In genomic region chr1:92060532-92061064, GRCm38 (mm10) we compare ENCODE assay signal across 20 mouse cellular contexts.
DNase-seq lines count a peak whose midpoint lies in the region; ATAC-seq lines count a peak whose summit lies in the region.
"Had no signal": no experiment of that assay in that cellular context is flagged by ENCODE, and none has a peak within 500 bp of the region (broad histone marks: within the 10 kb centered on the region; RNA-seq: fewer than 3 reads in every experiment).

No protein-coding gene starts in this region.

- no peaks in the 10 kb centered on the region for H3K36me3 ChIP-seq in hindbrain, embryonic 15.5 days
- H3K36me3 ChIP-seq in hindbrain, embryonic 13.5 days: no peaks in the 10 kb centered on the region; the same call in 1 of the 2 replicates
- no peaks in the 10 kb centered on the region for H3K36me3 ChIP-seq in neural tube, embryonic 13.5 days
- H3K36me3 ChIP-seq: embryonic facial prominence, embryonic 13.5 days; forebrain, embryonic 12.5 days; heart, embryonic 12.5 days had no signal

- no peak for ATAC-seq in hindbrain, embryonic 15.5 days (ENCODE audit: low FRiP score, low read depth)
- no peak for ATAC-seq in hindbrain, embryonic 13.5 days (ENCODE audit: low FRiP score)
- no peak for ATAC-seq in neural tube, embryonic 13.5 days (ENCODE audit: low read depth)
- ATAC-seq: activated CD4-positive, CD25-positive, alpha-beta regulatory T cell, adult 4 months; Patski had no signal

- no peak overlapping the region for H3K9ac ChIP-seq in hindbrain, embryonic 15.5 days
- no peak overlapping the region for H3K9ac ChIP-seq in hindbrain, embryonic 13.5 days
- H3K9ac ChIP-seq in neural tube, embryonic 13.5 days: no peak overlapping the region
- H3K9ac ChIP-seq: embryonic facial prominence, embryonic 13.5 days; forebrain, embryonic 12.5 days; forebrain, postnatal 0 days; heart, embryonic 12.5 days had no signal

- H3K4me1 ChIP-seq in hindbrain, embryonic 15.5 days (replicated peaks): peaks cover 34% of the 10 kb centered on the region
- peaks cover 53% of the 10 kb centered on the region for H3K4me1 ChIP-seq in hindbrain, embryonic 13.5 days (replicated peaks)
- peaks cover 55% of the 10 kb centered on the region for H3K4me1 ChIP-seq in neural tube, embryonic 13.5 days (replicated peaks)

- no peak overlapping the region for H3K4me3 ChIP-seq in hindbrain, embryonic 15.5 days
- no peak overlapping the region for H3K4me3 ChIP-seq in hindbrain, embryonic 13.5 days
- H3K4me3 ChIP-seq in neural tube, embryonic 13.5 days: no peak overlapping the region
- H3K4me3 ChIP-seq: embryonic facial prominence, embryonic 13.5 days; forebrain, embryonic 12.5 days; heart, embryonic 12.5 days had no signal

- DNase-seq in heart, adult 11 months: peak; percentile 66
- no peak for DNase-seq in heart, adult 9 months (ENCODE audit: low spot score in 2 of 2)
- DNase-seq in neural tube, embryonic 10.5 days (ENCODE audit: extremely low spot score, low spot score): no peak
- no peak for DNase-seq in adrenal gland, adult 8-10 months
- DNase-seq: adrenal gland, postnatal 25 days; cerebellum, adult 18-20 months; cerebellum, adult 9-11 months; cerebellum, postnatal 36 days; forebrain, postnatal 0 days; gastrocnemius, postnatal 36 days; heart, adult 18-20 months; heart, postnatal 36 days had no signal

- WGBS in hindbrain, embryonic 15.5 days: 58% methylated on average over 4 of the region's 4 CpGs
- 64% methylated on average over 4 of the region's 4 CpGs for WGBS in hindbrain, embryonic 13.5 days
- WGBS in neural tube, embryonic 13.5 days: 68% methylated on average over 4 of the region's 4 CpGs

- no peaks in the 10 kb centered on the region for H3K27me3 ChIP-seq in hindbrain, embryonic 15.5 days
- H3K27me3 ChIP-seq in hindbrain, embryonic 13.5 days: no peaks in the 10 kb centered on the region
- H3K27me3 ChIP-seq in neural tube, embryonic 13.5 days: no peaks in the 10 kb centered on the region
- H3K27me3 ChIP-seq: embryonic facial prominence, embryonic 13.5 days; forebrain, embryonic 12.5 days; heart, embryonic 12.5 days; Patski had no signal

- 0 out of 2 replicates have a peak overlapping the region, but pooled peaks have one; percentile 62 for H3K27ac ChIP-seq in hindbrain, embryonic 15.5 days (replicated peaks)
- H3K27ac ChIP-seq in hindbrain, embryonic 13.5 days: no peak overlapping the region
- H3K27ac ChIP-seq in neural tube, embryonic 13.5 days (replicated peaks): peak overlapping the region; percentile 86
- H3K27ac ChIP-seq: embryonic facial prominence, embryonic 13.5 days had no signal

- no peaks in the 10 kb centered on the region for H3K9me3 ChIP-seq in hindbrain, embryonic 15.5 days
- H3K9me3 ChIP-seq in hindbrain, embryonic 13.5 days: no peaks in the 10 kb centered on the region
- H3K9me3 ChIP-seq in neural tube, embryonic 13.5 days: no peaks in the 10 kb centered on the region
- H3K9me3 ChIP-seq: embryonic facial prominence, embryonic 13.5 days; forebrain, embryonic 12.5 days; heart, embryonic 12.5 days had no signal

- H3K4me2 ChIP-seq in hindbrain, embryonic 15.5 days: no peak overlapping the region
- no peak overlapping the region for H3K4me2 ChIP-seq in hindbrain, embryonic 13.5 days
- no peak overlapping the region for H3K4me2 ChIP-seq in neural tube, embryonic 13.5 days
- H3K4me2 ChIP-seq: embryonic facial prominence, embryonic 13.5 days; forebrain, embryonic 12.5 days; heart, embryonic 12.5 days had no signal
